Mouse (Mus musculus) kidney, adult 2 months (tissue): Measurements from ENCODE around the gene Prelid1. TPM values are rescaled to one million over a fixed set of nuclear protein-coding genes. Genes with fewer than 3 reads are reported as not detected.
A peak's percentile ranks its signal among the peaks of the same experiment; 100 is the strongest.

Experiments used
- DNase-seq: peaks from one replicate; pipeline ENCODE4 v3.0.0; 2021
- H3K27ac ChIP-seq: fragments of 200-500 bp; 2 replicates; pipeline ENCODE4 v1.5.1; 2012; ENCODE audit warnings: low read depth, low read length, control low read depth, inconsistent platforms; ENCODE audit not compliant: insufficient read depth
- H3K27me3 ChIP-seq: fragments of 200-500 bp; replicated peaks from 2 replicates; pipeline ENCODE4 v1.6.1; 2012; ENCODE audit warnings: mild to moderate bottlenecking, moderate library complexity, low read length, inconsistent platforms; ENCODE audit not compliant: control insufficient read depth, insufficient read depth
- H3K36me3 ChIP-seq: fragments of 200-500 bp; 2 replicates; pipeline ENCODE4 v1.6.1; 2012; ENCODE audit warnings: mild to moderate bottlenecking, moderate library complexity, low read length, inconsistent platforms; ENCODE audit not compliant: control insufficient read depth, insufficient read depth
- H3K4me1 ChIP-seq: fragments of 200-500 bp; 2 replicates; pipeline ENCODE4 v1.6.1; 2011; ENCODE audit warnings: low read length; ENCODE audit not compliant: control insufficient read depth, insufficient read depth
- H3K4me3 ChIP-seq: fragments of 200-500 bp; 2 replicates; pipeline ENCODE4 v1.5.1; 2011; ENCODE audit warnings: mild to moderate bottlenecking, low read depth, low read length, control low read depth; ENCODE audit not compliant: insufficient read depth
- CTCF ChIP-seq: fragments of 200-500 bp; conservative IDR thresholded peaks from 2 replicates; pipeline ENCODE4 v1.5.1; 2011; ENCODE audit warnings: low read depth, mild to moderate bottlenecking, control low read depth, low read length, moderate library complexity, mixed read lengths; ENCODE audit not compliant: insufficient read depth, insufficient read length
- POLR2A ChIP-seq: fragments of 200-500 bp; IDR thresholded peaks from one replicate; pipeline ENCODE4 v1.6.1; 2011; ENCODE audit warnings: low read depth, low read length, control low read depth
- WGBS: fragments of 180-500 bp; shearing (Covaris S2); methylation state at CpG from one replicate; pipeline ENCODE4 v1.1.7; 2018; 5-methylcytosine and 5-hydroxymethylcytosine counted together
- polyA plus RNA-seq: library from polyadenylated mRNA; depleted of rRNA; stranded (reverse); fragments of >200 nt; gene quantifications from 2 replicates; pipeline ENCODE4 v1.2.3, GENCODE M21; 2012

The Prelid1 gene
- polyA plus RNA-seq, 1 experiment = 542 TPM

- Histone ChIP-seq H3K4me3 (no peak overlapping the region), H3K36me3 (peaks cover 20% of the 10 kb centered on the region), H3K27ac (no peak overlapping the region), H3K4me1 (peaks cover 8% of the 10 kb centered on the region; the same call in 1 of the 2 replicates), H3K27me3 (no peaks in the 10 kb centered on the region)
- no peak for DNase-seq
- 49% methylated on average over 9 of the region's 9 CpGs for WGBS
- TF ChIP-seq POLR2A = no peak
Measured at GRCm38 (mm10) chr13:55313051-55313450, 7.2 kb upstream of the Prelid1 start.

DNA sequence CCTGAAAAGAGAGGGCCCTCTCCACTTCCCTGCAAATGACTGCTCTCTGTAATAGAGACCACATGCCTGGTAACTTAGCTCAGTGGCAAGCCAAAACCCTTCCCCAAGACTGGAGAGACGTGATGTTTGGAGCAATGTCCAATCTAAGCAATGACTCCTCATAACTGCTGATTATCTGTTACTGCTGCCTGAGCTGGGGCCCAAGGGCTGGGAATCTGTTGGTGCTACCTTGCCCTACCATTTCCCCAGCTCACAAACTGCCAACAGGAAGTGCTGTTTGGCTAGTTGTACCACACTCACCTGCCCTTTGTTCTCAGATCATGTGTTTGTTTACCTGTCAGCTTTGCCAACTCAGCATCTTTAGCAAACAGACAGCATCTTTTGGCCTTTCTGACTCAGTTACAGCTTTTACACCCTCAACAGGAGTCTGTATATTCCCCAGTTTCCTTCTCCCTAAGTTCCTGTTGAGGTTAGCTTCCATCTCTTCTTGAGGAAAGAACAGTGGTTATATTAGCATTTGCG, 5.3 kb upstream of the Prelid1 start:
- 69% methylated on average over 2 of the region's 2 CpGs for WGBS

GRCm38 (mm10) chr13:55318351-55318750, 1.9 kb upstream of the Prelid1 start:
- TF ChIP-seq POLR2A (no peak), CTCF (no peak)
- no peak for DNase-seq
- Histone ChIP-seq H3K4me3 (no peak overlapping the region), H3K4me1 (peaks cover 19% of the 10 kb centered on the region), H3K27ac (no peak overlapping the region), H3K36me3 (peaks cover 4% of the 10 kb centered on the region), H3K27me3 (no peaks in the 10 kb centered on the region)
- 76% methylated on average over 3 of the region's 3 CpGs for WGBS

More for the DNA sequence above, 5.3 kb upstream of the Prelid1 start:
- Histone ChIP-seq H3K36me3 (peaks cover 15% of the 10 kb centered on the region), H3K27me3 (no peaks in the 10 kb centered on the region), H3K4me3 (no peak overlapping the region), H3K27ac (peak overlapping the region; percentile 0; the same call in 1 of the 2 replicates), H3K4me1 (peaks cover 8% of the 10 kb centered on the region; the same call in 1 of the 2 replicates)
- TF ChIP-seq CTCF = no peak
- no peak for TF ChIP-seq POLR2A
- peak; percentile 40 for DNase-seq

GRCm38 (mm10) chr13:55321434-55322129, 1.3 kb downstream of the Prelid1 start, which contains the start of gene Rab24:
Rab24 (minus strand) TSS chr13:55321946.
- no peaks in the 10 kb centered on the region for H3K27me3 ChIP-seq
- H3K4me1 ChIP-seq = peaks cover 13% of the 10 kb centered on the region
- peak within 1 kb of the TSS; percentile 93 for H3K4me3 ChIP-seq
- no peaks in the 10 kb centered on the region; the same call in 1 of the 2 replicates for H3K36me3 ChIP-seq
- under 1% methylated on average over 73 of the region's 73 CpGs for WGBS
- DNase-seq = peak; percentile 94
- TF ChIP-seq CTCF (no peak), POLR2A (peak; percentile 25)
- peak within 1 kb of the TSS; percentile 78 for H3K27ac ChIP-seq

DNA sequence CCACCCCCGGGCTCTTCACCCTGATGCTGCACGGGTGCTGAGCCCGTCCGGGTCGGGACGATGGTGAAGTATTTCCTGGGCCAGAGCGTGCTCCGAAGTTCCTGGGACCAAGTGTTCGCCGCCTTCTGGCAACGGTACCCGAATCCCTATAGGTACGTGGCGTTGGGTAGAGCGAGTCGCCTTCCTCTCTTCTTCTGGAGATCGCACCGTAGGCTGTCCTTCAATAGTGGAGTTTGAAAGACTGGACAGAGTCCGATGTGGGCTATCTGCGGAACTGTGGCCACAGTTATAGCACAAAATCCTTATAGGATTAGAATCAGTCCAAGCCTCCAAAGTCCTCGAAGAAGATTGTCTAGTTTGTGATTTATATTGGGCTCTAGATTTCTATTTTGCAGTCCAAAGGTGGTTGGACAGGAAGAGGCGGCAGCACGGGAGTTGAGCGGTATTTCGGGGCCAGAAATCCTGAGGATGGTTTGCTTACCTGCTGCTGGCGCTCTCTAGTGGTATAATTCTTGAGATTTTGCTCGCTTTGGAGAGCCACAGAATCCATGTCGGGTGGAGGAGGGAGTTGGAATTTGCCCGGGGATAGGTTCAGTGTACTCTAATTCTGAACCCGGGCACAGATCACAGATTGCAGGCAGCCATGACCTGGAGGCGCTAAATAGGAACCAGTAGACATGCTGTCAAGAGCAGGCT, 2.0 kb downstream of the Prelid1 start:
- under 1% methylated on average over 31 of the region's 31 CpGs for WGBS
- TF ChIP-seq CTCF (peak; percentile 56), POLR2A (no peak)

DNA sequence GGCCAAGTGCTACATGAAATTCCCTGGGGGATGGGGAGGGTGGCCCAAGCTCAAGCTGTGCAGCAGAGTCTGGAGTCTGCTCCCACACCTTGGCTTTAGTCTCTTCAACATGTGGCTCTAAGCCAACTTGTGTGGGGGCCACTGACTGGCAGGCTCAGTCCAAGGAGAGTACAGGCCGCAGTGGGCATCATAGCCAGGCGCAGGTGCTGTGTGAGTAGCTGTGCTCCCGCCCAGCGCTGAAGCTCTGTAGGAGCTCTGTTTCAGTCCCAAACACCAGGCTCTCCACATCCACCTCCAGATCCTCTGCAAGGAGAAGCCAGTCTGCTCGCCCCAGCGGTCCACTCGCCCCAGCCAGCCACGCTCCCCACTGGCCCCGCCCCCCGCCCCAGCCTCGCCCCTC, 5.3 kb downstream of the Prelid1 start:
- TF ChIP-seq CTCF (no peak), POLR2A (no peak)
- no peaks in the 10 kb centered on the region for H3K27me3 ChIP-seq
- peaks cover 21% of the 10 kb centered on the region for H3K4me1 ChIP-seq
- H3K4me3 ChIP-seq = no peak overlapping the region
- peak; percentile 25 for DNase-seq
- WGBS = 71% methylated on average over 11 of the region's 11 CpGs
- H3K27ac ChIP-seq = no peak overlapping the region
- H3K36me3 ChIP-seq = no peaks in the 10 kb centered on the region; the same call in 1 of the 2 replicates

More for the DNA sequence above, 2.0 kb downstream of the Prelid1 start:
- H3K4me3 ChIP-seq = peak overlapping the region; percentile 93
- peak overlapping the region; percentile 78 for H3K27ac ChIP-seq
- H3K36me3 ChIP-seq = no peaks in the 10 kb centered on the region; the same call in 1 of the 2 replicates
- peaks cover 13% of the 10 kb centered on the region for H3K4me1 ChIP-seq
- peak; percentile 92 for DNase-seq
- no peaks in the 10 kb centered on the region for H3K27me3 ChIP-seq

DNA sequence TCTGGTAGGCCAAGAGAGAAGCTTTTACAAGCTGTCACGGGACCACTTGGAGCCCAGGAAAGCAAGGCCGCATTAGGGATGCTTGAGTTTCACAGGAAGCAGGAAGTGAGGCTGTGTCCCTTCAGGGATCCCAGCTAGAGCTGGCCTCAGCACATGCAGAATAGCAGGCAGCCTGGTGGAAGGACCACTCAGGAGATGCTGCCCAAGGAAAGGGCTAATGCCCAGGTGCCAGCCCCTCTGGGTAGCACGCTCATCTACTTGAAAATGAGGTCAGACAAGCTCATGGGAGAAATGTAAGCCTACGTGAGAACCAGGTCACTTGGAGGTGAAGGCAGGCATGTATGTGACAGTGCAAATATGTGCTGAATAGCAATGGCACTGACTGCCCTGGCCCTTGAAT, 6.9 kb downstream of the Prelid1 start:
- no peaks in the 10 kb centered on the region for H3K27me3 ChIP-seq
- DNase-seq = no peak
- no peaks in the 10 kb centered on the region; the same call in 1 of the 2 replicates for H3K36me3 ChIP-seq
- TF ChIP-seq POLR2A (no peak), CTCF (no peak)
- no peak overlapping the region for H3K27ac ChIP-seq
- WGBS = 43% methylated on average over 4 of the region's 4 CpGs
- no peak overlapping the region for H3K4me3 ChIP-seq
- peaks cover 16% of the 10 kb centered on the region; the same call in 1 of the 2 replicates for H3K4me1 ChIP-seq
